Mouse (Mus musculus): ENCODE results near the gene Hcls1.

The Hcls1 gene

GRCm38 (mm10) chr16:36989493-36989892 lies 54.7 kb downstream of the Hcls1 start:
- peak; percentile 96 for DNase-seq (ENCODE audit: low read depth)

- DNase-seq (ENCODE audit: low read depth) = no peak
Observed at GRCm38 (mm10) chr16:36989999-36990625, 55.3 kb downstream of the Hcls1 start, which contains the start of gene Fbxo40. Fbxo40 (minus strand) TSS chr16:36990467.

GRCm38 (mm10) chr16:36997650-36998049 lies 62.9 kb downstream of the Hcls1 start:
- peak; percentile 73 for DNase-seq (ENCODE audit: low read depth)

- DNase-seq (ENCODE audit: low read depth) = no peak
Observed at GRCm38 (mm10) chr16:36999366-36999972, 64.7 kb downstream of the Hcls1 start.

- no peak for DNase-seq (ENCODE audit: low read depth)
Observed at GRCm38 (mm10) chr16:37009262-37009661, 74.5 kb downstream of the Hcls1 start.

DNA sequence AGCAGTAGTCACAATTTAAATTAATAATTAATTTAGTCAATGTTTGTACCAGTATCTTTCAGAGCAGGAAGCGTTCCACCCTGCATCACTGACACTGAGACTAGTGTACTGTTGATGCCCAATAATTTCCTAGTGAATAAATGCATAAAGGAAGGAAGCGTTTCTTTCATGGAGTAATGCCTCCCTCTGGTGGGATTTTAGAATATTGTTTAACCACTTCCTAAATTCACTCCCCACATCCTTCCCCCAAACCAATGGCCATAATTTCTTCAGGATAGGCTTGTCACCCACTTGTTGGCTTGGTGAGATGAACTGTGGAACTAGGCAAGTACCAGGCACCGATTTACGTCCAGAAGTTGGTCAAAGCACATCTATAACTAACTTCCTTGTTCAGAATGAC lies 75.6 kb downstream of the Hcls1 start:
- DNase-seq (ENCODE audit: low read depth) = peak; percentile 87

GRCm38 (mm10) chr16:37011061-37011921 lies 76.5 kb downstream of the Hcls1 start, which contains the start of gene Polq:
Polq (plus strand) TSS chr16:37011786.
- peak; percentile 95 for DNase-seq (ENCODE audit: low read depth)

DNA sequence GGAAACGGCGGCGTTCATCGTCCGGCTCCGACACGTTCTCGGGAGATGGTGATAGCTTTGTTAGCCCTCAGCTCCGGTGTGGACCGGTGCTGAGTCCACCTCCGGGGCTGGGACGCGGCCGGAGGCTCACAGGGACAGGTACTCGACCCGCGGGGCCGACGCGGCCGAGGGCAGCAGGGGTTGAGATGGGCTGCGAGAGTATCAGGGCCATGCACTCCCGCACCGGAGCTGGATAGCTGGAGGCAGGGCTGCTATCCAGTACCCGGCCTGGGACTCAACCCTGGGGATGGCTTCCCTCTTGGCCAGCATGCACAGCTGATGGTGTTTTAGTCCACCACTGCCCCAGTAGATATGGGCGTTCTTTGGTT lies 77.1 kb downstream of the Hcls1 start:
- DNase-seq (ENCODE audit: low read depth) = no peak

- no peak for DNase-seq (ENCODE audit: low read depth)
Observed at GRCm38 (mm10) chr16:37012336-37012735, 77.6 kb downstream of the Hcls1 start.

Measured in 416B (cell line).